Mouse (Mus musculus) lung, adult 2 months (tissue): ENCODE measurements at regions not wholly inside any gene's neighbourhood (a gene's known extent, or its start where the extent isn't known, plus 50 kb on each side); places are given as distances from the start of the nearest gene placed in this dataset.

ENCODE experiments used
- CTCF ChIP-seq: fragments of 200-500 bp; IDR thresholded peaks from 2 replicates; pipeline ENCODE4 v1.5.1; 2011; ENCODE audit warnings: mild to moderate bottlenecking, low read length, control low read depth; ENCODE audit not compliant: insufficient read depth
- POLR2A ChIP-seq: fragments of 200-500 bp; IDR thresholded peaks from 2 replicates; pipeline ENCODE4 v1.6.1; 2011; ENCODE audit warnings: low read depth, mild to moderate bottlenecking, control low read depth, low read length, borderline replicate concordance; ENCODE audit errors: extremely low read depth

GRCm38 (mm10) chr10:83819266-83819949 lies 96.7 kb downstream of the 1500009L16Rik start:
- TF ChIP-seq CTCF (peak; percentile 52), POLR2A (no peak)
